Mouse (Mus musculus) lung, postnatal 0 days (tissue): Measurements from ENCODE around the gene Flcn.

Experiments
- CTCF ChIP-seq: IDR thresholded peaks from 2 replicates; pipeline ENCODE4 v1.5.1; 2016; ENCODE audit warnings: antibody characterized with exemption, mild to moderate bottlenecking
- EP300 ChIP-seq: IDR thresholded peaks from 2 replicates; pipeline ENCODE4 v1.6.1; 2016; ENCODE audit warnings: antibody characterized with exemption, mild to moderate bottlenecking, control low read depth

DNA sequence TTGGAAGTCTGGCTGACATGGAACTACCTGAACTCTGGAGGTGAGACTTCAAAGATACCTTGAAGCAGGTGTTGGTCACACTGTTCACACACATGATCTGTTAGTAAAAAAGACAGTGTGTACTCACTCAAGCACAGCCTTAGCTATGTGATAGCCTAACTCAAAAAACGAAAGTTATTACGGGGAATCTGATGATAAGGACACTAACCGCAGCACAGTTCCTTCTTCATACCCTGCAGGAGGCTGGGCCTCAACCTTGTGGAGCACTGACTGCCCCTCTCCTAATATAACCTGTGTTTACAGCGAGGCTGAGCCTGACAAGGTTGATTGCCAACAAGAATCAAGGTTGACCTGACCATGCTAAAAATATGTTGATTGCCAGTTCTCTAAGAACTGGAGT lies 35.3 kb downstream of the Flcn start:
- no peak for TF ChIP-seq CTCF
- no peak for TF ChIP-seq EP300
